Mouse (Mus musculus) kidney, adult 8-10 months (tissue): ENCODE measurements around the gene Tmem252.
"Not testable (repeated sequence)": the region's sequence is repeated elsewhere in the genome, so short reads cannot be mapped to it uniquely, and the experiment has no call there.

Source experiments
- DNase-seq, 2 experiments: peaks; one replicate each; pipeline ENCODE4 v3.0.0; 2022

Tmem252 gene

GRCm38 (mm10) chr19:24683016-24683720, 9.4 kb downstream of the Tmem252 start:
- peak; percentile 82 to 84 for DNase-seq

GRCm38 (mm10) chr19:24686411-24686810, 12.6 kb downstream of the Tmem252 start:
- no peak for DNase-seq

DNA sequence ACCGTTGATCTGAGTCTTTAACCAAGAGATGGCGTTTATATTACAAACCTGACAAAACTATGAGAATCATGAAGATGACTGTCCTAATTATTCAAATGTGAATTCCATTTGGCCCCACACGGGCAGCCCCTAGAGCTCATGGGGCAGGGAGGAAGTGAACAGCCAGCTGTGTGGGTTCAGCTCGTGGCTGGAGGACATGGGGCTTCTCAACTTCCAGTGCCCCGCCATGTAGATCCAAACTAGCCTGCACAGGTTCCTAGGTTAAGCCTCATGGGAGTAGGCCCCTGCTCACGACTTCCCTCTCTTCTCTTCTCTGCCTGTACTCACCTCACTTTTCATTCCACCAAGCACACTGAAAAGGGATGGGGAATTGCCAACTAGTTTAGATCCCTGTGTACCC, 14.5 kb downstream of the Tmem252 start:
- DNase-seq, result no peak

- DNase-seq, result peak; percentile 61
Observed at GRCm38 (mm10) chr19:24689531-24689930, 15.7 kb downstream of the Tmem252 start.

DNA sequence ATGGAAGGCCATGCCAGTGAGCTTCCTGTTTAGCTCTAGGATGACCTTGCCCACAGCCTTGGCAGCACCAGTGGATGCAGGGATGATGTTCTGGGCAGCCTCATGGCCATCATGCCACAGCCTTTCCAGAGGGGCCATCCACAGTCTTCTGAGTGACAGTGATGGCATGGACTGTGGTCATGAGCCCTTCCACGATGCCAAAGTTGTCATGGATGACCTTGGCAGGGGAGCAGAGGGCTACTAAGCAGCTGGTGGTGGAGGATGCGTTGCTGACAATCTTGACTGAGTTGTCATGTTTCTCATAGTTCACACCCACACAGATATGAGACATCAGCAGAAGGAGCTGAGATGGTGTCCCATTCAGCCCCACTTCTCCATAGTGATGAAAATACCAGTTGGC, 18.9 kb downstream of the Tmem252 start:
- DNase-seq, result no peak

- DNase-seq, result no peak
Observed at GRCm38 (mm10) chr19:24697946-24698345, 24.1 kb downstream of the Tmem252 start.

DNA sequence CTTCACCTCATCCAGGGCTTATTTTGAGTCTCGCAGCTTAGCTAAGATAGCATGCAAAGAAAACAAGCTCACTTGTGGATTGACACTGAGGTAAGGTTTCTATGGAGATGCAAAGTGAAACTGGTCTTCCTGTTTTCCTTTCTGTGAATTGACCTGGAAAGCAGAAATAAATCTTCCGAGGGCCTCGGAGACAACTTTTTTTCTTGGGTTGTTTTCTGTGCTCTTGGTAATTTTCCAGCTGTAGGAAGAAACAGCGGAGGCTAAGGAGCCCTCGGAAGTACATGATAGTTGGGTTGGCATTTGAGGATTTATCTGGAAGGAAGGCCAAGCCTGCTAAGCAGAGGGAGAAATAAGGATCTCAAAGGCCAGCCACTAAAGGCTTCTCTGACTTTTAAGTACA, 24.8 kb downstream of the Tmem252 start:
- DNase-seq, result peak in 1 of 2 experiments; percentile 48

- no peak for DNase-seq
Observed at GRCm38 (mm10) chr19:24699196-24699595, 25.4 kb downstream of the Tmem252 start.

GRCm38 (mm10) chr19:24699910-24700309, 26.1 kb downstream of the Tmem252 start:
- DNase-seq, result no peak

- DNase-seq, result no peak
Observed at GRCm38 (mm10) chr19:24700664-24701063, 26.9 kb downstream of the Tmem252 start.

DNA sequence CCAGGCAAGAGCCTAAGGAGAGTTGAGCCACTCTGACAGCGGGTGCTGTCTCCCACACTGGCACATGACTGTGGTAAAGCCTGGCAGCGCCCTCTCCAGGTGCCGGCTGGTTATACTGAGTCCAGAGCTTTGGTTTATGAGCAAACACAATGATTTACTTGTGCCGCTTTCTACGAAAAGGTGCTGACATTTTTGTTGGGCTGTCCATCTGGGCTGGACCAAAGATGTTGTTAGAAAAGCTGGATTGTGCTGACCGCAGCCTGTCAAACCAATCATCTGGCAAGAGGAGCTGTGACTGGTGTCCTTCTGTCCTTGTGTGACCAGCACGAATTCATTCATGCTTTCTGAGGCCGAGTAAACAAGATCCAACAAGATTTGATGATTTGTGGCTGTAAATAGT, 27.9 kb downstream of the Tmem252 start:
- DNase-seq, result peak; percentile 55 to 56

DNA sequence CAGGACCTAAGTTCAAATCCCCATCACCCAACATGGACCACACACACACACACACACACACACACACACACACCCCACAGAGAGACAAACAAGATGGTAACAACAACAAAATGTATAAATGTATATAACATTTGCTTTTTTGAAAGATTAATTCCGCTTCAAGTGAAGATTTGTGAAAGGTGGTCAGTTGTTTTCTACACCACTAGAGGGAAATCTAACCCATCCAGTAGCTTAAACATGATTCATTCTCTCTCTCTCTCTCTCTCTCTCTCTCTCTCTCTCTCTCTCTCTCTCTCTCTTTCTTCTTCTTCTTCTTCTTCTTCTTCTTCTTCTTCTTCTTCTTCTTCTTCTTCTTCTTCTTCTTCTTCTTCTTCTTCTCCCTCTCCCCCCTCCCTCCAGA, 29.4 kb downstream of the Tmem252 start:
- not testable (repeated sequence) for DNase-seq

- no peak for DNase-seq
Observed at GRCm38 (mm10) chr19:24703680-24704079, 29.9 kb downstream of the Tmem252 start.

- no peak for DNase-seq
Observed at GRCm38 (mm10) chr19:24704326-24704725, 30.5 kb downstream of the Tmem252 start.

- DNase-seq, result peak in 1 of 2 experiments; percentile 15
Observed at GRCm38 (mm10) chr19:24705395-24705794, 31.6 kb downstream of the Tmem252 start.

DNA sequence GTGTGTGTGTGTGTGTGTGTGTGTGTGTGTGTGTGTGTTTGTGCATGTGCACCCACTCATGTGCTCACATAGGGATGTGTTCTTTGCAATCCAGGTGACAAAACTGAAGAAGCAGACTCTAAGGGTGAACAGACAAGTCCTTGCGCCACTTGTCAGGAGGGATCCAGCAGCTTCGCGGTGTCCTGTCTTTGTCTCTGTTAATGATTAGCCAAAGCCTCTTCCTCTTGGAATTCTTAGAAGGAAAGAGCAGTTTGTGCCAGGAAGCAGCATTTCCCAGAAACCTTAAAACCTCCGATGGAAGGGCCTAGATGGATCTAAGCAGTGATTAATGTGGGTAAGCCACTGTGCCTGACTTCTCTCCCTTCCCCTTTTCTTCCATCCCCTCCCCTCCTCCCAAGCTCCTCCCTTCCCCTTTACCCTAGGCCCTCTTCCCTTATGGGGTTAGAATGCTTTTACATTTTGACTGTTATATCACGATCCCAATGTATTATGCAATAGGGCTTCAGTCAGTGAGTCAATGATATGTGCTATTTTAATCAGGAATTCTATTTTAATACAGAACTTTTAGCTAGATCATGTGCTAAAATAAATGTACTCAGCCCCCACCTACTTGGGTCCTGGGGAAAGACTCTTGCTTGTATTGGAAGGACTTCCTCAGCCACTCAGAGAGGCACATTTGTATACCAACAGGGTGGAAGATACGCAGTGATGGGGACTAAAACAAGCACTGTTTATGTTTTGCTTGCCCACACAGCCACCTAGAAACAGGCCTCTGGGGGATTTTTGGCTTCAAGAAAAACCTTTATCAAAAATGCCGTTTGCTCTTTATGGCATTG, 33.5 kb downstream of the Tmem252 start:
- peak; percentile 21 to 45 for DNase-seq

DNA sequence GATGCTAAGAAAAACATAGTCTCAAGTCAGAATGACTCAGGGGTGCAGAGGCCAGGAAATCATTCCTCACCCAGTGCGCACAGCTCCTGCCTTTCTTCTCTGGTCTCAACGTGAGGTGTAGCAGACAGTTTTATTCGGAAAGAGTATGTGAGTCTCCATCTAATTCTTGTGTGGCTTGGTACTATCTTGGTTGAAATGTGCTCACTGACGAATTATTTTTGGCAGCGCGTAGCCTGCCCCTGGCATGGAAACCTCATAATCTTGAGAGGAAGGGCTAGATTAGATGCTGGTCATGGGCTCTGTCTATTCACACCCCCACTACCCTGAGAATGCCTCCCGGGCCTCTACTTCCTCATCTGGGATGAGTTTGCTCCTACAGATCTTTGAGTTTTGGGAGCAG, 34.2 kb downstream of the Tmem252 start:
- DNase-seq, result no peak

DNA sequence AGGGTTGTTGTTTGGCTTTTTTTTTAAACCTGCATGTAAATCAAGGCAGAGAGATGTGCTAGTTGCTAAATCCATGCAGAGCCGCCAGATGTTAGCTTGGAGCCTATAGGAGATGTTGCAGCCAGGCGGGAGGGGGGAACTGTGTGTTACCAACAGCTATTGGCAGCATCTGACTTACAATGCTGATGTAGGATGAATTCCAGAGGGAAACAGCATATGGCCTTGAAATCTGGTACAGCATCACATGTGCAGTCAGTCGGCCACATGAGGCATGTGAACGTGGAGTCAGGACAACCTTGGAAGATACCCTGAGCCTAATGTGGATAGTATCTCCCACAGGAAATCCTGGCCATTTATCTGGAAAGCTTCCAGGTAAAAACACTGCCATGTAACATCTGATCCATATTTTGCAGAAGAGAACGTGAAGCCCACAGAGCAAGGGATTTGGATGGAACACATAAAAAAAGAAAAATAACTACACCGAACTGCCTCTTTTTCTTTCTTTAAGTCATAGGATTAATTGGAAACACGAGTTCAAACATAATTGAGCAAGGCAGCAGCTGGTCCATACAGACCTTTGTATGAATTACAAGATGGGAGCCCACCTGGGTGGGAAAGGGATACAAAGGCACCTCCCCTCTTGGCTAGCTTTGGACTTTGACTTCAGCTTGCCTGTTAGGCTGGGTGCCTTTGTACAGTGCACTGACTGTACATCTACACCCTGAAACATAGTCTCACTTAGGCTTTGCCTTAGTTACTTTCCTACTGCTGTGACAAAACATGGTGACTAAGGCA, 42.7 kb downstream of the Tmem252 start:
- DNase-seq, result no peak

GRCm38 (mm10) chr19:24718021-24718420, 44.2 kb downstream of the Tmem252 start:
- DNase-seq, result no peak

DNA sequence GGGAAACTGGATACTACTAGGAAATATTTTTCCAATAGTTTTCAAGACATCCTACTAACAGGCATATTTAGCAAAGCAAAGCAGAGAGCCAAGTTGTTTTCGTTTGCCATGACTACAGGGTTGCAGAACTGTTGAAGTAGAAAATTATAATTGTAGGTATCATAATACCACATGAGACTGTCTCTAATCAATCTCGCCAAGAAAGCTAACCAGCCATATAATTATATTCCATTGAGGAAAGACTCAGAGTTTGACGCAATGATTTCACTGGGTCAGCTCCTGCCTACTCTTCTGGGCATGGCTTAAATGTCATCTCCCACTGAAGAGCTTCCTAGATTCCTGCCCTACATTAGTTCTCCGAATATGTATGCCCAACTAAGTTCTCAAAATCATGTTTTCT, 45.7 kb downstream of the Tmem252 start:
- DNase-seq, result no peak

DNA sequence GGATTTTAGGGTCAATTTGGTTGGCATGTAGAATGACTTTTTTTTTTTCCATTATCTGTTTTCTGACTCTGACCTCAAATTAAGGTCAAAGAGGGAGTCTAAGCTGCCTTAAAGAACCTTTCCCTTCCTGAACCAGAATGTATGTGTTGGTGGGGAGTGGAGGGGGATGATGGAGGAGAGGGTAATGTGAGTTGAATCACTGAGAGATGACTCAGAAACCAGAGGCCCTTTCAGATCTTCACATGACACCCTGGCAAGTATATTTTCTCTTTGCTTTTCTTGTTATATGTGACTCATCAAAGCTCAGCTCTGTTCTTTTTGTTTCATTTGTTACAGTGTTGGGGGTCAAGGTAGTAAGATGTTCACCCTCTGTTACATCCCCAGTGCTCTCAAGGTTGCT, 46.6 kb downstream of the Tmem252 start:
- no peak for DNase-seq

GRCm38 (mm10) chr19:24724362-24724761, 50.6 kb downstream of the Tmem252 start:
- no peak for DNase-seq

DNA sequence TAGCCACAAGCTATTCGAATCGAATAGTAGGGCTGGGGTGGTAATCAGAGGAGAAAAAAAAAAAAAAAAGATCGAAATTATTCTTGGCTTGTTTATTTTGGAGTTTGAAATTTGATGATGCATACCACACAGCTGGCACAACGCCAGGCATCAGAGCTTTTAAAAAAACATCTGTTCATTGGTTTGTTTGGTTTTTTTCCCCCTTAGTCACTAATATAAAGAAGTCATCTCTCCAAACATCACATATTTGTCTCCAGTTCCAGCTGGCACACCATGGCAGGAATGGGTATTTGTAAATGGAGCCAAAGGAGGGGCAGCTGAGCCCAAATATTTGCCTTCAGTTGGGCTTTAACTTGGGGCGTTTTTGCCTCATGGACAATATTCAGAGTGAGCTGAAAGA, 56.9 kb downstream of the Tmem252 start:
- no peak for DNase-seq
